Mouse (Mus musculus) heart, postnatal 36 days (tissue): Measurements from ENCODE around the gene Kcnj15. TPM values are rescaled to one million over a fixed set of nuclear protein-coding genes. Genes with fewer than 3 reads are reported as not detected.
A peak's percentile ranks its signal among the peaks of the same experiment; 100 is the strongest.

Experiments
- DNase-seq, 2 experiments: peaks; one replicate each; pipeline ENCODE4 v3.0.0; 2021 to 2022
- intact Hi-C: fragments of 180-260 bp; cut with DNase I; formaldehyde crosslinking; loops from one replicate; pipeline ENCODE4 v1.15.1; 2025
- total RNA-seq, 2 experiments: library from RNA; stranded (reverse); gene quantifications; 2 replicates each; pipeline ENCODE4 v1.2.3; 2021

The Kcnj15 gene
- total RNA-seq, 2 experiments from 2014 or later, result 1.6 to 2.1 TPM

DNA sequence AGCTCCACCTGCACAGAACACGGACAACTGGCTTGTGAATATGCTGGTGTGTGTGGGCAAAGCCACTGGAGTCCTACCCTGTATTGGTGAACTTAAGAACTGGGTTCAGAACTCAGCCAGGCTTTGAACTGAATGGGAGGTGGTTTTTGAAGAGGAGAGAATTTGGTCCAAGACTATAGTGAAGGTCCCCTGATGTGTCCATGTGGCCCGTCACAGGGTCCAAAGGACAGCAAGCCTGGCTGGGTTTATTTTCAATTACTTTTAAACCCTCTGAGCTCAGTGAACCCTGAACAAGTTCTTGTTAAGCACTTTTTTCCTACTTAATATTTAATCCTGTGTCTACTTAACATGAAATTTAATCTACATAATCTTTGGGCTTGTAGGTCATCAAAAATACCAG, 30.3 kb downstream of the Kcnj15 start:
- no peak for DNase-seq

DNA sequence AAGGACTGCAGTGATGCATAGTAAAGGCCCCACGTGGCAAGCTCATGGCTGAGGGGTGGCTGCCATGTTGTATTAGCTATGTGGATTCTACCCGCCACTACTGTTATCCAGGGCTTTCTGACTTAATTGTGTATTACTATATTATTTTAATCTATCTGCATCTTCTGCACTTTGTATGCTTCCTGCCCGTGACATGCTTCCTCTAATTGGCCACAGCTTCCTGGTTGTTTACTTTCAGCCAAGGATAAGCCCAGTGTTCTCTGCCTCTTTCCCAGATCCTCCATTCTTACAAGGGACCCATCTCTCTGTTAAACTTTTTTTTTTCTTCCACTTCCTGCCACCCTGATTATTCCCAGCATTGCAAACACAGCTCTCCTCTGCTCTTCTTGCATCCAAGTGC, 32.0 kb downstream of the Kcnj15 start:
- DNase-seq, result no peak
- intact Hi-C loops, result no loop called here

More for the DNA sequence above, 30.3 kb downstream of the Kcnj15 start:
- intact Hi-C loops, result no loop called here

- DNase-seq, result peak; percentile 52 to 60
- intact Hi-C loops, result loop anchor here (1.0 to 5.0 kb wide), 2 partner anchors 31 to 51 kb away; no protein-coding TSS in a partner anchor
Observed at GRCm38 (mm10) chr16:95291450-95292101, 34.2 kb downstream of the Kcnj15 start.

- intact Hi-C loops, result loop anchor here (5.0 kb wide), 1 partner anchor 49 kb away; no protein-coding TSS in a partner anchor
- no peak for DNase-seq
Observed at GRCm38 (mm10) chr16:95292843-95293505, 35.6 kb downstream of the Kcnj15 start.

DNA sequence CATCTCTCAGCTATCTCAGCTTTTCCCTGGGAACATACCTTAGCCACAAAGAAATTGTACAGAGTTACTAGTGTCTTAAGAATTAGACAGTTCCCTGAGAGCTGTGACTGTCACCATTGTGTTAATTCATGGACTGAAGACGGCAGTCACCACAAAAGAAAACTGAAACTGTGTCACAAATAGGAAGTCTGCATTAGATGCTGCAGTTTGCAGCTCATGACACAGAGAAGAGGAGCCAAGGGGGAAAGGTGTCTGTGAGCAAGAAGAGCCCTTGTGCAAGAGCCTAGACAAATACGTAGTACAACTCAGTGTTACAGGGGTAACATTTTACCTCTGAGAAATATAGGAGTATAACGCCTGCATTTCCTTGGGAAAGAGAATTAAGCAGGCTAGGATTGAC, 40.3 kb downstream of the Kcnj15 start:
- intact Hi-C loops, result no loop called here
- DNase-seq, result no peak

DNA sequence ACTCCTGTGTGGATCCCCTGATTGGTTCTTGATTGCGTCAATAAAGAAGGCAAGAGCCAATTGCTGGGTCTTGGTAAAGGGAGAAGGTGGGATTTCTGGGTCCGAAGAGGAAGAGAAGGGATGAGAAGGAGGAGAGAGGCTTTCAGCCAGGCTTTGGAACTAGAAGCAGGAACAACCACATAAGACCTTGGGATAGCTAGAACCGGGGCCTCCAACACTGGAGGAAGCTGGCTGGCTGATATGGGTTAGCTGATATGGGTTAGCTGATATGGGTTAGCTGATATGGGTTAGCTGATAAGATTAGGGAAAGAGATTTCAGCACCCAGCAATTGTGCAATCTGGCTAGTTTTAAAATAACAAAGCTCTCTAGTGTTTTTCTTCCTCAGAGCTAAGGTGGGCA, 44.3 kb downstream of the Kcnj15 start:
- intact Hi-C loops, result loop anchor here (2.0 kb wide), 1 partner anchor 21 kb away; no protein-coding TSS in a partner anchor
- DNase-seq, result no peak

DNA sequence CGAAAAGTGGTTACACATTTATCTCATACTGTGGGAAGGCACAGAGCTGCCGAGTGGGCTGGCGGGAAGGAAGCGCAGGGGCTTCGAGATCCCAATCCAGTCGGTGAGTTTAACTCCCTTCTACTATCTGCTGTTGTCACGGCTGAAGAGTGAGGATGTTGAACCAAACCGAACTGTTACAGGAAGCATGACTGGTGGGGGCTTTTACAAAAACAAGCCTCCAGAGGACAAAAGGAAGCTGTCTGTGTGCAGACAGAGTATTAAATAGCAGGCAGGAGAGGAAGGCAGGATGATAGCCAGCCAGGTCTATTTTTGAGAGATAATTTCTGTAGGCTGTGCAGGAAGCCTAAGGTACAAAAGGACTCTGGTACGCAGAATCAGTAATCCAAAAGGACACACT, 46.3 kb downstream of the Kcnj15 start:
- no peak for DNase-seq
- intact Hi-C loops, result loop anchor here (2.0 kb wide), 1 partner anchor 19 kb away; no protein-coding TSS in a partner anchor

DNA sequence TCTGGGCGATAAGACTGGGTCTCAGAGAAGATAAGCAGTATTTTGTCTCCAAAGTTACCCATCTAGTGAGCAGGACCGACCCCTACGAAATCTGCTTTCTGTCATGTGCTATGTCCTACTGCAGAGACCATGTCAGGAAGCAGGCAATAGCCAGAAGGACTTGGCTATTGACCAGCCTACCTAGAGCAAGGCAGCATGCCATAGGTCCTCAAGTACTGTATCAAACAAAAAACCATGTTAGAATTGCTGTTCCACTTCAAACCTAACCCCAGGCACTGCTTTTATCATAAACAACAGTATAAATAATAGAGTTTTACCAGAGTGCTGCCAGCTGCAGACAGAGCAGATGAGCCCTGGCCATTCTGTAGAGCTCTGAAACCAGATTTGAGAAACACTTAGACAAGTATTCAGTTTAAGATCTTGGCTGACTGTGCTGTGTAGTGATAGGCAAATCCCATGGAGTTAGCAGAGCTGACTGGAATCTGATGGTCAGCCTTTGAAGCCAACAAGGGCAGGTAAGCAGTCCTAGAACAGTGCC, 50.5 kb downstream of the Kcnj15 start:
- no peak for DNase-seq
- intact Hi-C loops, result no loop called here

DNA sequence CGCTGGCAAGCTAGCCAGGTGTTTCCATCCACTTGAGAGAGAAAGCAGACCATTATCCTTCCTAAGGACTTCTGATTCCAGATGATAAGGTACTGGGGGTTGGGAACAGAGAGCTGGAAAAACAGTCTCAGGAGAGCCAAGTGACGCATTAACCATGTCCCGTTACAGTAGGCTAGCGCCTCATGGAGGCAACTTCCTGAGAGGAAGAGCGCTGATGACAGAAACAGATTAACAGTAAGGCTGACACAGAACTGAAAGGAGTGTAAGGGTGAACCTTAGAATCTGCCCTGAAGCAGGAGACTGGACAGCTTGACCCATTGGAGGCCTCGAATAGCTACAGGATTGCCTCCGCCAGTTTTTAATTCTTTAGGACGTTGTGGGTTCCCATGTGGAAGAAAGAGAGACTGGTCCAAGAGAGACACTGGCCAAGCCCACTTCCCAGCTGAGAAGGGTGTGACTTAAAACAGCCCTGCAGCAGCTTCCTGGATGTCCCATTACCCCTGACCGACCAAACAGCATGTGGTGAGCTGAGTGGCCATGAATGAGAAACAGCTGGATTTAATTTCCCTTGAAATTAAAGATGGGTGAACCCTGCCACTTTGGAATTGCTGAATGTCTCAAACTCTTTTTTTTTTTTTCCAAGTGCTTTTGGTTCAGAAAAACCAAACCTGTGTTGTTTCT, 64.7 kb downstream of the Kcnj15 start:
- intact Hi-C loops, result loop anchor here (1.0 to 2.0 kb wide), 3 partner anchors 19 to 31 kb away; no protein-coding TSS in a partner anchor
- peak; percentile 29 to 46 for DNase-seq

- DNase-seq, result no peak
- intact Hi-C loops, result no loop called here
Observed at GRCm38 (mm10) chr16:95332159-95332558, 74.8 kb downstream of the Kcnj15 start.

- intact Hi-C loops, result loop anchor here (2.0 to 5.0 kb wide), 2 partner anchors 18 to 49 kb away; no protein-coding TSS in a partner anchor
- peak; percentile 81 to 89 for DNase-seq
Observed at GRCm38 (mm10) chr16:95340885-95341791, 83.8 kb downstream of the Kcnj15 start.

GRCm38 (mm10) chr16:95342030-95342429, 84.7 kb downstream of the Kcnj15 start:
- intact Hi-C loops, result loop anchor here (1.0 to 5.0 kb wide), 3 partner anchors 50 to 145 kb away; no protein-coding TSS in a partner anchor
- DNase-seq, result no peak

DNA sequence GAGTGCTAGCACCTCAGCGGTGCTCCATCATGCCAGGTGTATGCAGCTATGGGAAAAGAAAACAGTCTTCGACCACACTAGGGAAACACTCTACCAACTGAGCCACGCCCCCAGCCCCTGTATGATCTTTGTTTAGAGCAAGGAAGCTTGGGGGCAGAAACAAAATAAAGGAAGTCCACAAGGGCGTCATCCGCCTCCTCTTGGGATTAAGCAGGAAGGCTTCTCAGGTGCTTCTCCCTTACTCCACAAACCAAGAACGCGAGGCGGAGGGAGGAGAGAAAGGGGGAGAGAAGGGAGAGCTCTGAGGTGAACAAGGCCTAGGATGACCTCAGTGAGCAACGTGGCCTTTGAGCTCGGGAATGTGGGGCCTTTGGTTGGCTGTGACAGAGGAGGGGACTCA, 87.6 kb downstream of the Kcnj15 start:
- intact Hi-C loops, result loop anchor here (5.0 kb wide), 3 partner anchors 53 to 558 kb away; no protein-coding TSS in a partner anchor
- DNase-seq, result no peak

GRCm38 (mm10) chr16:95345882-95346281, 88.5 kb downstream of the Kcnj15 start:
- DNase-seq, result peak; percentile 70 to 72
- intact Hi-C loops, result loop anchor here (1.0 to 5.0 kb wide), 4 partner anchors 150 to 559 kb away; no protein-coding TSS in a partner anchor

- intact Hi-C loops, result loop anchor here (2.0 to 5.0 kb wide), 3 partner anchors 225 to 560 kb away; no protein-coding TSS in a partner anchor
Observed at GRCm38 (mm10) chr16:95347202-95347601, 89.8 kb downstream of the Kcnj15 start.

GRCm38 (mm10) chr16:95348555-95348954, 91.2 kb downstream of the Kcnj15 start:
- intact Hi-C loops, result loop anchor here (2.0 to 5.0 kb wide), 3 partner anchors 116 to 561 kb away; no protein-coding TSS in a partner anchor
- no peak for DNase-seq

More at GRCm38 (mm10) chr16:95347202-95347601, 89.8 kb downstream of the Kcnj15 start:
- DNase-seq, result peak; percentile 44 to 55

GRCm38 (mm10) chr16:95349344-95349743, 92.0 kb downstream of the Kcnj15 start:
- intact Hi-C loops, result loop anchor here (2.0 to 5.0 kb wide), 3 partner anchors 115 to 562 kb away; no protein-coding TSS in a partner anchor
- DNase-seq, result no peak

DNA sequence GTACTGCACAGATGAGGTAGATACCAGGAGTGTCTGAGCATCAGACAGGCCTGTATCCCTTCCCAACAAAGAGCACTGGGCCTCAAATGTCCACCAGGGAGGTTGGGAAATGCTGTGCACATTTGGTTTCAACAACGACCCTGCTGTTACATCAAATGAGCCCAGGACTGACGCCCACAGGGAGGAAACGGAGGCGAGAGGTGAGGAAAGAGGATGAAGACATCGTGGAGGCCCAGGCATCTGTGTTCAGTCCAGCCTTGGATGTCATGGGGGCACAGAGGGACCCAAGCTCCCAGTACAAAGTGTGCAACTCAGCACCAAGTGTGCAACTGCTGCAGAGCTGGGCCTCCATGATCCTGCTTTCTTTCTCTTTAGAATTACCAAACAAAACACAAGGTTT, 92.4 kb downstream of the Kcnj15 start:
- intact Hi-C loops, result loop anchor here (2.0 to 5.0 kb wide), 6 partner anchors 53 to 615 kb away; no protein-coding TSS in a partner anchor
- no peak for DNase-seq
